Mouse (Mus musculus) CH12.LX (cell line): ENCODE results near the gene Uba3. TPM values are rescaled to one million over a fixed set of nuclear protein-coding genes. Genes with fewer than 3 reads are reported as not detected.

Experiments used
- DNase-seq: peaks from one replicate; pipeline ENCODE4 v3.0.0-alpha.2; 2013; ENCODE audit errors: extremely low read depth
- H3K27ac ChIP-seq: 2 replicates; pipeline ENCODE4 v1.5.1; 2012; ENCODE audit warnings: low read depth, mild to moderate bottlenecking, control low read depth, moderate library complexity; ENCODE audit not compliant: insufficient read depth
- H3K27me3 ChIP-seq: replicated peaks from 2 replicates; pipeline ENCODE3; 2012; ENCODE audit warnings: inconsistent platforms
- H3K36me3 ChIP-seq, 2 experiments: replicated peaks in 1 of 2; 2 replicates each; pipeline versions ENCODE3 to v1.6.1; 2012; ENCODE audit warnings: inconsistent platforms in 1 of 2, low read length in 1 of 2, mild to moderate bottlenecking in 1 of 2, mixed read lengths in 1 of 2, moderate library complexity in 1 of 2; ENCODE audit not compliant: control insufficient read depth in 1 of 2, insufficient read depth in 1 of 2
- H3K4me1 ChIP-seq, 2 experiments: 2 replicates each; pipeline ENCODE4 v1.6.1; 2012; ENCODE audit warnings: inconsistent platforms in 1 of 2, moderate library complexity in 1 of 2; ENCODE audit not compliant: insufficient read depth in 2 of 2, control insufficient read depth in 1 of 2
- H3K4me2 ChIP-seq: 2 replicates; pipeline ENCODE4 v1.6.1; 2012; ENCODE audit warnings: low read depth, mild to moderate bottlenecking, control low read depth; ENCODE audit not compliant: poor library complexity, insufficient read depth, severe bottlenecking
- H3K4me3 ChIP-seq, 3 experiments: fragments of 150-350 bp in 1 of 3; sonication (generic) in 1 of 3; replicated peaks in 1 of 3; 2 replicates each; pipeline versions ENCODE3 to v1.5.1; 2011 to 2012; ENCODE audit warnings: low read depth in 2 of 3, low read length in 2 of 3, mild to moderate bottlenecking in 2 of 3, moderate library complexity in 2 of 3, control low read depth in 1 of 3, improper control_type of control experiment in 1 of 3, inconsistent platforms in 1 of 3, mixed read lengths in 1 of 3; ENCODE audit not compliant: poor library complexity in 1 of 3
- H3K79me2 ChIP-seq: replicated peaks from 2 replicates; pipeline ENCODE4 v1.6.1; 2012; ENCODE audit warnings: mild to moderate bottlenecking, moderate library complexity; ENCODE audit not compliant: control insufficient read depth, poor library complexity, insufficient read depth, severe bottlenecking; ENCODE audit errors: extremely low read depth
- H3K9ac ChIP-seq: 2 replicates; pipeline ENCODE4 v1.6.1; 2012; ENCODE audit warnings: low read depth, mild to moderate bottlenecking, control low read depth, moderate library complexity; ENCODE audit not compliant: insufficient read depth
- H3K9me3 ChIP-seq: replicated peaks from 2 replicates; pipeline ENCODE3; 2012; ENCODE audit warnings: low read length, inconsistent platforms, mixed read lengths
- CHD1 ChIP-seq: IDR thresholded peaks from 2 replicates; pipeline ENCODE4 v1.6.1; 2012; ENCODE audit warnings: low read depth, low read length, improper control_type of control experiment, inconsistent platforms
- CTCF ChIP-seq, 2 experiments: IDR thresholded peaks in 1 of 2; conservative IDR thresholded peaks in 1 of 2; 2 replicates each; pipeline ENCODE4 v1.5.1; 2011 to 2012; ENCODE audit warnings: low read depth in 2 of 2, low read length in 2 of 2, improper control_type of control experiment in 1 of 2, inconsistent platforms in 1 of 2, mild to moderate bottlenecking in 1 of 2, moderate library complexity in 1 of 2
- E2F4 ChIP-seq: IDR thresholded peaks from 2 replicates; pipeline ENCODE4 v1.6.1; 2011; ENCODE audit warnings: low read depth, low read length, improper control_type of control experiment; ENCODE audit not compliant: insufficient replicate concordance
- ELF1 ChIP-seq: IDR thresholded peaks from 2 replicates; pipeline ENCODE4 v1.6.1; 2014; ENCODE audit warnings: low read depth, mild to moderate bottlenecking, inconsistent platforms, low read length, improper control_type of control experiment
- ETS1 ChIP-seq: conservative IDR thresholded peaks from 2 replicates; pipeline ENCODE4 v1.6.1; 2012; ENCODE audit warnings: low read depth, mild to moderate bottlenecking, inconsistent platforms, low read length, improper control_type of control experiment, moderate library complexity
- HCFC1 ChIP-seq: IDR thresholded peaks from 2 replicates; pipeline ENCODE4 v1.6.1; 2012; ENCODE audit warnings: low read depth, mild to moderate bottlenecking, inconsistent platforms, low read length, improper control_type of control experiment
- MAFK ChIP-seq: IDR thresholded peaks from 2 replicates; pipeline ENCODE4 v1.6.1; 2011; ENCODE audit warnings: low read length, improper control_type of control experiment; ENCODE audit not compliant: insufficient replicate concordance
- MAX ChIP-seq: IDR thresholded peaks from 2 replicates; pipeline ENCODE4 v1.6.1; 2011; ENCODE audit warnings: low read length, improper control_type of control experiment
- MAZ ChIP-seq: IDR thresholded peaks from 2 replicates; pipeline ENCODE4 v1.6.1; 2012; ENCODE audit warnings: low read depth, mild to moderate bottlenecking, inconsistent platforms, low read length, improper control_type of control experiment, moderate library complexity
- MXI1 ChIP-seq: IDR thresholded peaks from 2 replicates; pipeline ENCODE4 v1.6.1; 2011; ENCODE audit warnings: mild to moderate bottlenecking, low read depth, low read length, improper control_type of control experiment
- NELFE ChIP-seq: IDR thresholded peaks from 2 replicates; pipeline ENCODE4 v1.6.1; 2011; ENCODE audit warnings: low read depth, low read length, improper control_type of control experiment
- NRF1 ChIP-seq: IDR thresholded peaks from 2 replicates; pipeline ENCODE4 v1.6.1; 2014; ENCODE audit warnings: low read depth, mild to moderate bottlenecking, inconsistent platforms, low read length, improper control_type of control experiment, moderate library complexity
- PAX5 ChIP-seq: IDR thresholded peaks from 2 replicates; pipeline ENCODE4 v1.6.1; 2012; ENCODE audit warnings: low read length, inconsistent platforms, mixed read lengths
- POLR2AphosphoS2 ChIP-seq: IDR thresholded peaks from 2 replicates; pipeline ENCODE4 v1.6.1; 2011; ENCODE audit warnings: low read depth, low read length, improper control_type of control experiment
- RAD21 ChIP-seq: IDR thresholded peaks from 2 replicates; pipeline ENCODE4 v1.6.1; 2011; ENCODE audit warnings: low read depth, mild to moderate bottlenecking, low read length, improper control_type of control experiment, moderate library complexity
- SIN3A ChIP-seq: IDR thresholded peaks from 2 replicates; pipeline ENCODE4 v1.6.1; 2012; ENCODE audit warnings: low read length, improper control_type of control experiment, inconsistent platforms
- TCF12 ChIP-seq: IDR thresholded peaks from 2 replicates; pipeline ENCODE4 v1.6.1; 2014; ENCODE audit warnings: low read depth, mild to moderate bottlenecking, inconsistent platforms, low read length, improper control_type of control experiment
- ZC3H11A ChIP-seq: IDR thresholded peaks from 2 replicates; pipeline ENCODE4 v1.6.1; 2012; ENCODE audit warnings: low read depth, mild to moderate bottlenecking, inconsistent platforms, low read length, improper control_type of control experiment
- ZMIZ1 ChIP-seq: IDR thresholded peaks from 2 replicates; pipeline ENCODE4 v1.6.1; 2012; ENCODE audit warnings: low read depth, mild to moderate bottlenecking, inconsistent platforms, low read length, improper control_type of control experiment
- dilution Hi-C: fragments of 300-500 bp; cut with MboI; formaldehyde crosslinking; loops from 2 replicates; pipeline ENCODE4 v1.14.3; 2020; ENCODE audit warnings: low sequenced_read_pairs; ENCODE audit not compliant: extremely low pct_unique_long_range_greater_than_20kb, extremely low pct_ligation_motif_present
- in situ Hi-C: fragments of 300-500 bp; cut with MboI; formaldehyde crosslinking; loops from 3 replicates; pipeline ENCODE4 v1.14.3; 2019; ENCODE audit warnings: low sequenced_read_pairs, low pct_ligation_motif_present, low pct_unique_long_range_greater_than_20kb, mixed read lengths
- polyA plus RNA-seq: library from polyadenylated mRNA; unstranded; fragments of >175 nt; gene quantifications from 2 replicates; pipeline ENCODE4 v1.2.1, GENCODE M21; 2012; ENCODE audit warnings: low read depth; ENCODE audit not compliant: insufficient read length
- total RNA-seq, 2 experiments: library from RNA; depleted of rRNA; stranded (reverse); fragments of 300-350 nt in 1 of 2; fragments of >200 nt in 1 of 2; gene quantifications; 2 replicates each; pipeline ENCODE4 v1.2.3; 2012 to 2014

Gene Uba3
- total and polyA plus RNA-seq, 3 experiments, result 52.7 to 106 (median 55.6) TPM

- no peak for TF ChIP-seq POLR2AphosphoS2
- TF ChIP-seq HCFC1, result peak; percentile 53; the same call in 1 of the 2 replicates
- TF ChIP-seq MAFK, result no peak
- TF ChIP-seq, all 38 proteins: peak for 11
These were observed 56.8 kb downstream of the Uba3 start, which contains the start of gene Eogt (continued) for GRCm38 (mm10) chr6:97148383-97149251.

- TF ChIP-seq POLR2AphosphoS2, result no peak
- TF ChIP-seq ZMIZ1, result no peak
- no peak for TF ChIP-seq TCF12
- 0 out of 2 replicates have a peak, but pooled peaks have one; percentile 11 for TF ChIP-seq MXI1
- peaks cover 10 to 42% of the 10 kb centered on the region in 2 experiments for H3K36me3 ChIP-seq
- no peak for DNase-seq
These were observed 57.6 kb downstream of the Uba3 start for GRCm38 (mm10) chr6:97147755-97148382.

GRCm38 (mm10) chr6:97145156-97145555, 60.3 kb downstream of the Uba3 start:
- in situ Hi-C loops, result no loop called here
- no peaks in the 10 kb centered on the region for H3K27me3 ChIP-seq
- no peak overlapping the region for H3K27ac ChIP-seq
- no peaks in the 10 kb centered on the region for H3K79me2 ChIP-seq
- peaks cover 27 to 60% of the 10 kb centered on the region in 2 experiments for H3K36me3 ChIP-seq
- dilution Hi-C loops, result no loop called here
- no peaks in the 10 kb centered on the region for H3K9me3 ChIP-seq
- H3K4me2 ChIP-seq, result no peak overlapping the region
- peaks cover 3 to 34% of the 10 kb centered on the region in 2 experiments; a peak in 3 of 4 replicates for H3K4me1 ChIP-seq
- H3K9ac ChIP-seq, result no peak overlapping the region
- no peak for DNase-seq
- TF ChIP-seq NELFE (no peak), CHD1 (no peak), ELF1 (no peak), MAZ (no peak), MAX (no peak), RAD21 (no peak), MAFK (no peak), NRF1 (no peak), PAX5 (no peak), ZC3H11A (no peak), ETS1 (no peak), SIN3A (no peak), E2F4 (no peak), CTCF (conservative IDR thresholded peaks at IDR 0.05 in 1 of 2, IDR thresholded peaks at IDR 0.05 in 1 of 2; ENCODE audit: low read depth in 2 of 2, low read length in 2 of 2) (no peak)
- H3K4me3 ChIP-seq, result no peak overlapping the region

More at GRCm38 (mm10) chr6:97147755-97148382, 57.6 kb downstream of the Uba3 start:
- H3K4me2 ChIP-seq, result peak overlapping the region; percentile 76
- H3K9ac ChIP-seq, result peak overlapping the region; percentile 66
- H3K4me1 ChIP-seq, result peaks cover 3 to 34% of the 10 kb centered on the region in 2 experiments; a peak in 3 of 4 replicates
- in situ Hi-C loops (no loop called here), dilution Hi-C loops (no loop called here)
- peak overlapping the region; percentile 66 to 73 (median 71) for H3K4me3 ChIP-seq
- H3K79me2 ChIP-seq, result no peaks in the 10 kb centered on the region
- no peaks in the 10 kb centered on the region for H3K9me3 ChIP-seq
- H3K27me3 ChIP-seq, result no peaks in the 10 kb centered on the region
- H3K27ac ChIP-seq, result no peak overlapping the region
